Mouse (Mus musculus) cerebellum, postnatal 36 days (tissue): ENCODE data around the gene Tmco3.
"Not testable (repeated sequence)": the region's sequence is repeated elsewhere in the genome, so short reads cannot be mapped to it uniquely, and the experiment has no call there.

Experiments used
- DNase-seq, 2 experiments: peaks; one replicate each; pipeline ENCODE4 v3.0.0; 2021 to 2022; ENCODE audit warnings: mixed read lengths in 2 of 2

Gene Tmco3

DNA sequence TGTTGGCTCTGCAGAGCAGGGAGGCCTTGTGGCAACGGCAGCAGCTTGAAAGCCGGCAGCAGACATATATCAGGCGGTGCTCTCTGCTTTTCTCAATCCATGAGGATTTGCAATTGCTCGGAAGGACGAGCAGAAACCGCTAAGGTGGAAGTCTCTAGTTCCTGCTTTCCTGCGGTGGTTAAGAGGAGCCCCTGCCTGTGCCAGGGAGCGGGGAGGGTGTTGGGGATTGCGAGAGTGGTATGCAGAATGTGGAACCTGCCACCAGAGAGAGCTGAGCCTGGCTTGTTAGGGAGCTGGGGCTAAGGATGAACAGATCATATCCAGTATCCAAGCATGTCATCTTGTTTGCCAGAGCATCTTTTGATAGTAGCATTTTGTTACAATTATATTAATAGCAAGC lies 18.9 kb downstream of the Tmco3 start:
- no peak for DNase-seq

DNA sequence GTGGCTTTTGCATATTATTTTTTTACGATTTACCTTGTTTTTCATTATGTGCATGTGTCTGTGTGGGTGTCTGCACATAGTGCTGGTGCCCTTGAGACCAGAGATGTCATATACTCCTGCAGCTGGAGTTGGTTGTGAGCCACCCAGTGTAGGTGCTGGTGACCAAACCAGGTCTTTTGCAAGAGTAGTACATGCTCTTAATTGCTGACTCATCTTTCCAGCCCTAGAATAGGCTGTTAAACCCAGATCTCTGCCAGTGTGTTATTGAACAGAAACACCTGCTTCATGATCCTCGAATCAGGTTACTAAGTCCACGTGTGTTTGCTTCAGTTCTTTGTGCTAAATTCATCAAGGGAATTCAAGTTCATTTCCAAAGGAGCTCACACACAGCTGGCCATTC lies 26.9 kb downstream of the Tmco3 start:
- no peak for DNase-seq

DNA sequence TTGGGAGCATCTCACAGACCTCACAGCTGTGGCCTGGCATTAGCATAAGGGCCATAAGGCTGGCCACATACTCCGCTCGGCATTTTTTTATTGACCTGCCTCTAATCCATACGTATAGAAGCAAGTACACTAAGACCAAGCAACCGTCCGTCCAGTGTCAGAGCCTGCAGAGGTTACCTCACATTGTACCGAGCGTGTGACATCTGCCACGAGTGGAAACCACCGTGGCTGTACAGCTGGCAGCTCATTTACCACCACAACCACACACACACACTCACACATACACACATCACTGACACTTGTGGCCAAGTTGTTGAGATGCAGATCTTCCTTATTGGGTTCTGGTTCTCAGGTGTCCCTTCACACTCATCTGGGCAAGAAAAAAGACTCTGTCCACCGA lies 28.7 kb downstream of the Tmco3 start:
- no peak for DNase-seq

DNA sequence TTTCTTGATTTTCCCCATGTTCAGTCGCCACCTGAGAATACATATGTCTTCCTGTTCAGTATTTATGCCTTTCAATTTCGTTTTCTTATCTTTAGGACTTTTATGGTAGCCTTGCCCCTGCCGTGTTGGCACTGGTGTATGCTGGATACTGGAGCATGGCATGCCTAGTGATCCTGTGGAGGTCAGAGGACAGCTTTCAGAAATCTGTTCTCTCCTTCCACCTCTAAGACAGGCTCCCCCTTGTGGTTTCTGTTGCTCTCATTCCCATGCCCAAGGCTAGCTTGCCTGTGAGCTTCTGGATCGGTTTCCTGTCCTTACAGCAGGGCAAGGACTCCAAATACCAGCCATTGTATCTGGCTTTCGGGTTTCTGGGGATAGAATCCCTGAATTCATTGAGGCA lies 38.6 kb downstream of the Tmco3 start:
- no peak for DNase-seq

DNA sequence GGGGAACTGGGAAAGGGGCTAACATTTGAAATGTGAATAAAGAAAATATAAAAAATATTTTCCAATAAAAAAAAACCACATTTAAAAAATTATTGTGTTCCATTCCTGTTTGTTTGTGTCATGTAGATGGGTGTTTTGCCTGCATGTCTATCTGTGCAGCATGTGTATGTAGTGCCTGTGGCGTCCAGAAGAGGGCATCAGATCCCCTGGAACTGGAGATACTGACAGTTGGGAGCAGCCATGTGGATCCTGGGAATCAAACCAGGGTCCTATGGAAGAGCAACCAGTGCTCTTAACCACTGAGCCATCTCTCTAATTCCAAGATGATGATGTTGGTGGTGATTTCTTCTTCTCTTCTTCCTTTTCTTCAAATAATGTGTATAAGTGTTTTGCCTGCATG lies 46.7 kb downstream of the Tmco3 start:
- DNase-seq: no peak

DNA sequence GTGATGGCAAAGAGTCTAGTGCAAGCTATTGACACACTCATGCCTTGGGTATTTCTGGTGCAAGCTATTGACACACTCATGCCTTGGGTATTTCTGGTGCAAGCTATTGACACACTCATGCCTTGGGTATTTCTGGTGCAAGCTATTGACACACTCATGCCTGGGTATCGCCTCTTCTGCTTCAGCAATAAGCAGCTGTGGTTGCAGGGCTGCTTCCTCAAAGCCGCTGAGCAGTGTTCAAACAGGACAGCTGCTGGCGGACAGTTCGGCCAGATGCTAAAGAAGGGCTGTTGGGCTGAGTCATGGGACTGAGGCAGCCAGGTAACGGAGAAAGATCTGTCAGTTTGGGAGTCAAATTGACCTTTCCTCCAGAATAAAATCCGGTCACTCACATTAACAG lies 49.3 kb downstream of the Tmco3 start:
- not testable (repeated sequence) for DNase-seq

DNA sequence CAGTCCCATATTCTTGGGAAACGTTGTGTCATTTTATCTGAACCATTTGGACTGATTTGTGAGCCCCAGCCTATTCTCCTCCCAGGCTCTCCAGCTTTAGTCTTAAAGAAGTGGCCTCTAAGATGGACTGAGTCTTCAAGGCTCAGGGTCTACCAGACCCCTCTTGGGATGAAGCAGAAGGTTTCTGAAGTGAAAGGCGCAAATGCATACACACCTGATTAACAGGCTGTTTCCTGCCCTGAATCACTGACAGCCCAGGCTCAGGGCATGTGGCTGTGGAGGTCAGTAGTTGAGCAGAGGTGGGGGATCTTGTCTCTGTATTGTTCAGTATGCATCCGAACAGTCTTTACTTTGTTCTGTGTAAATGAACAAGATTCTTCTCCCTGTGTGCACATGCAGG lies 49.7 kb downstream of the Tmco3 start:
- DNase-seq: no peak

DNA sequence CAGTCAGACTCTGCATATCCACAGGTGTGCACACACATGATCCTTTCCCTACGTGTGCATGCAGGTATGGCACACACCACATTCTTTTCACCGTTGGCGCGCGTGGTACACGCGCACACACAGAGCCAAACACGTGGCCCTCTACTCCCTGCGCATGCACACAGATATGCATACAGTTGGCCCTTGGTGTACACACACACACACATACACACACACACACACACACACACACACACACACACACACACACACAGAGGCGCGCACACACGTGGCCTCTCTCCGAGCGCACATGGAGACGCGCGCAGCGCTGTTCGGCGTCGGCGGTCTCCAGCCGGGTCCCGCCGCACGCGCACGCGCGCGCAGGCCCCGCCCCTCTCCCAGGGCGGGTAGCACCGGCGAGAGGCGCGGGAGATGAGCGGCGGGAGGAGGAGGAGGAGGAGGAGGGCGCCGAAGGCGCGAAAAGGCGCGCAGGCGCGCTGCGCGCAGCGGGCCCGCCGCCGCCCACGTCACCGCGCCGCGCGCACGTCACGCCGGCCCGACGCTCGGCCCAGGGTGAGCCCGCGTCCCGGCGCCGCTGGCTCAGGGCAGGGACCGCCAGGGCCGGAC lies 50.4 kb downstream of the Tmco3 start, which contains the start of gene Tfdp1:
TSS of gene Tfdp1 (plus strand) at position 497 of the 606 bp plus-strand sequence.
- DNase-seq: peak; percentile 73 to 86

DNA sequence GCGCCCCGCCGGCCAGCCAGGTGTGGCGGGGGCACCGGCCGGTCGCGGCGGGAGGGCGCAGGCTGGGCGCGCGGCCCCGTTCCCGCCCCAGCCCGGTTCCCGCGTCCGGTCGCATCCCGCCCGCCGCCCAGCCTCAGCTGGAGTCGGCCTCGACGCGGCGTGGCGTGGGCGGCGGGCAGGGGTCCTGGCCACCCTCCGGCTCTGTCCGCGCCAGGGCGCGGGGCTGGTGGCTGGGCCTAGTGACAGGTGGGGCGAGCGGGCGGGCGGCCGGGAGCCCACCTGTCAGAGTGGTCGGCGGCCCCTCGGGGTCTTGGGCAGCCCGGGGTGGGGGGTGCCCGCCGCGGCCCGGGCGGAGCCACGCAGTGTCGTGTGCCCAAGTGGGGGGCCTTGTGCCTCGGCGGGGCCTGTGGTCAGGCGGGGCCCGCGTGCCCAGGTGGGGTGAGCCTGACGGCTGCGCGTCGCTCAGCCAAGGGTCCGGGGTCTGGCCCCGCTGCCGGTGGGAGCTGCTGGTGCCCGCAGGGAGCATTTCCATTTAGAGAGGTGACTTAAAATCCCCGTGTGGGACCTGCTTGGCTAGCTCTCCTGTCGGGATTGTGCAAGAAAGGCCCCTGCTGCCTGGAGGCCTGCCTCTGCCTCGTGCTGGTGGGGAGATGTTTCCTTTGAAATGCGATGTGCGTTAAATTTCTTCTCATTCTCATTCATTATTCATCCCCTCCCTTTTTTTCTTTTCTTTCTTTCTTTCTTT lies 51.1 kb downstream of the Tmco3 start:
- peak; percentile 18 to 41 for DNase-seq

DNA sequence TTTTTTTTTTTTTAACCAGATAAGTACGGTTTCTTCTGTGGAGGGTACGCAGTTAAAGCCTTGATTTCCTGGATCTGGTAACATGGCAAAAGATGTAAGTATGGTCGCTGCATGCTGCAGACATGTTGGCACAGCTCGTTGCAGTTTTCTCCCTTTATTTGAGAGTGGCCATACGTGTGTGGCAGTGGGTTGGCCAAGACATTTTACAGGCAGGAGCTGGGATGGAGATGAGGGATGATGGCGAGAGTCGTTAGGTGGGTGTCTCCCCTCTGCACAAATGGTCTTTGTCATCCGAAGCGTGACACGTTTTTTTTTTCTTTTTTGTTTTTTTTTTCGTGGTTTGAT lies 51.6 kb downstream of the Tmco3 start:
- no peak for DNase-seq

DNA sequence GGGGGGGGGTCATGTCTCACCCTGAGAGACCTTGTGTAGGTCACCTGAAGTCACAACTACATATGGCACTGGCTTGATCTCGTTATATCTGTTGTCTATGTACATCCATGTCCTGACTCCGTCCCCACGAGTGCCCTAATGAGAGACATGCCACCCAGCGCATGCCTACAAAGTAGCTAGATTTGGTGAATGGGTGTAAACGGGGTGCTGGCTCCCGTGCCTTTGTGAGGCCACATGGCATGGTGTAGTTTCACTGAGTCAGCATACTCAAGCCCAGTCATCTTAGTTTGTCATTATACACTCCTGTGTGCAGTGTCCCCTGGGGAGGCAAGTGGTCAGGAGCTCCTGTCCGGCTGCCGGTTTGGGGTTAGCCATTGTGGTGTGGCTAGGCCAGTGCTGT lies 52.7 kb downstream of the Tmco3 start:
- no peak for DNase-seq

DNA sequence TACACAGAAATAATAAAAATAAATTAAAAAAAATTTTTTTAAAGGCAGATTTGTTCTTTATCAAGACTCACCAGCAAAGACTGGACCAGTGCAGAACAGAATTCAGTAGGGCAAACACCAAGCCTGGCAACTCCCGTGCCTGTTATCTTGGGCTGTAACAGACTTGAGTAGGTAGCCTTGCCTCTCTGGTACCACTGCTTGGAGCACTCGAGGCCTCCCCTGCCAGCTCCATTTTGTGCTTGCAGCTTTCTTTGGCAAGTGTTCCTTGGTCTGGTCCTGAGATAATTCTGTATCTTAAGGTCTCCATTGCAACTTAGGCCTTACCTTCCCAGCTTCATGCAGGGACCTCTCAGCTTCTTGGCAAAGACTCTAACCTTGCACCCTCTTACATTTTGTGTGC lies 54.4 kb downstream of the Tmco3 start:
- no peak for DNase-seq

DNA sequence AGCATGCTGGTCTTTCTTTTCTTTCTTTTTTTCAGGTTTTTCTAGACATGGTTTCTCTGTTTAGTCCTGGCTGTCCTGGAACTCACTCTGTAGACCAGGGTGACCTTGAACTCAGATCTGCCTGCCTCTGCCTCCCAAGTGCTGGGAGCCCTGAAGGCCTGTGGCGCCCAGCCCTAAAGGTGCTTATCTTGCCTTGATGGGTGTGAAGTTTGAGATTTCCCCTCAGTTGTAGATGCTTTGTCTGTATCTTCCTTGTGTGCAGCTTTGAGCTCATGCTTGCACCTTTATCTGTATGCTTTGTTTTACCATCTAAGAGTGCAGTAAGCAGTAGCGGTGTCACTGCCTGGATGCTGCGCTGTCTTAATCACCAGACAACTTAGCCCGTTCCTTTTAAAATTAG lies 55.1 kb downstream of the Tmco3 start:
- DNase-seq: no peak

DNA sequence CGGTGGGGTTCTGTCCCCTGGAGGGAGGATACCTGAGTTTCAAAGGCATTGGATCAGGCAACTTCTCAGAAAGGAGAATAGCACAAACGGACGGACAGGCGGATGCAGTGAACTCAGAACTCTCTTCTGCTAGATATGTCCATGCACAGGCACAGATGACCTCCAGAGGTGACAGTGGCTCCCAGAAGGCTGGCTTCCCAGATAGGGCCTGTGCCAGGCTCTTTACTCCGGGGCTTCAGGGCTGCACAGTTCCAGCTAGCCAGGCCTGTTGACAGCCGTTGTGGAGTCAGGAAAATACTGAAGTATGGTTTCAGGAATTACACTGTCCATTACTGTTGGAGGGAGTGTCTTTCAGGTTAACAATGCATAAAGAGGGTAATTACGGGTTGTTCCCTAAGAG lies 62.1 kb downstream of the Tmco3 start:
- DNase-seq: no peak

DNA sequence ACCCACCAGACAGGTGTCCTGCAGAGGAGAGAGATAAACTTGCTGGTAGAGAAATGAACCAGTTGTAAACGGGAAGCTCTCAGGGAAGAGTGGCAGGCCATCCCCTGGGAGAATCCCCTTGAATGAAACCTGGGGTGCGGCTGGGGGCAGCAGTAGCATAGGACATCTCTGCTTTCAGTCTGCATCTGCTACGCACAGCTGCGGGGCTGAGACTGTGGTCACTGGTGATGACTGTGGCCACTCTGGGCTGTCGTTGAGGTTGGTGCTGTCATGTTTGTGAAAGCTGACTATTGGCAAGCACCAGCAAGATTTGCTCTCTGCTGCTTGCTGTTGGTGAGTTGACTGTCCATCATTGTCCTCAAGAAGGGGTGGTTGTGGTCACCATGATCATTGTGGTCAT lies 63.6 kb downstream of the Tmco3 start:
- DNase-seq: no peak

DNA sequence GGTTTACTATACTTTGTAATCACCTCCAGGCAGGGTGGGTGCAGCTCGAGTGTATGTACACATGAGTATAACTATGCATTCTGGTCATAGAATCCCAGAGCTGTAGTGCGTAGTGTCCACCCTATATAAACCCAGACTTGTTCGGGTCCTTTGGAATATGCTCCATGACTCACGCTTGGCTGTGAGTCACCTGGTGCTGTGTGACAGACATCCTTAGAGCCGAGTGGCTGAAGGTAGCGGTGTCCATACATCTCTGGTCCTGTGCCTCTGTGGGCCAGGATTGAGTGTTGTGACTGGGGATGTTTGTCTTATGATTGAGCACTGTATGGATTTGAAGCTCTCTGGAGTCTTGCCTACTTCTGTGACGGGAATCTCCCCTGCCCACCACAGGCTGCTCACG lies 64.6 kb downstream of the Tmco3 start:
- no peak for DNase-seq

DNA sequence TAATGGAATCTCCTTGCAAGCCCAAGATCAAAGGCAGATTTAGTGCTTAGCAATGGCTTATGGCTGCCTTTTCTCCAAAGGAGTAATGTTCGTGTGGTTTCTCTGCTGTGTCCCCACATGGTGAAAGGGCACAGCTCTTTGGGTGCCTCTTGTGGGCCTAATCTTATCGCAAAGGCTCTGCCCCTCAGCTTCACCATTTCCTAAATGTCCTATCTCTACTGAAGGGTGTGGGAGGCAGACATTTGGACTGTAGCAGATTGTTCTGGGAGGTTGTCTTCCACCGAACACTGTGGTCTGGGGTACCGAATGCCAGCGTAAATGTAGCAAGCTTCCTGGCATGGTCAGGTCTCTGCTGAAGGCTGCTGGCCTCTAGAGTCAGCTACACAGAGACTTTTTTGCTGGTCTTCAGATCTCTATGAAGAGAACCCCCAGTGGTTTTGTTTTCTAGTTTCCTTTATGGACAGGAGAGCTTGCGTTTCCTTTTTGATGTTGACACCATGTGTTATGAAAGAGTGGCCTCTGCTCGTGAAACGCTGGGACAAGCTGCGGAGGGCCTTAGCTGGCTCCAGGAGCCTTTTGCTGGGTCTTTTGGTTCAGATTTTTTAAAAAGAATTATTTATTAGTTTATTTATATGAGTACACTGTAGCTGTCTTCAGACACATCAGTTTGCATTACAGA lies 65.3 kb downstream of the Tmco3 start:
- no peak for DNase-seq

DNA sequence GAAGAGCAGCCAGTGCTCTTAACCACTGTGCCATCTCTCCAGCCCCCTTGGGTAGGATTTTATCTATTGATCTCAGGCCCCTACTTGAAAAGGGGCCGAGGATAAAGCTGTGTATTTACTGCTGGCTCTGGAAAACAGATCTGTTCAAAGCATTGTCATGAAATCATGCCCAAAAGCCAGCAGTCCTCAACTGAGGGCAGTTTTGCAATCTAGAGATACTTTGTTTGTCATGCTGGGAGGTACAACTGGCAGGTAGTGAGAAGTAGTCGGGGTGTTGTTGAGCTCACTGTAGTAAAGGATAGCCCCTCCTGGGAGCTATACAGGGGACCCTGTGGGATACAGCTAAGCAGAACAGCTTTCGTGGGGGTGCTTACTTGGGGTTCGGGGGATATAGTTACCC lies 65.9 kb downstream of the Tmco3 start:
- DNase-seq: no peak

DNA sequence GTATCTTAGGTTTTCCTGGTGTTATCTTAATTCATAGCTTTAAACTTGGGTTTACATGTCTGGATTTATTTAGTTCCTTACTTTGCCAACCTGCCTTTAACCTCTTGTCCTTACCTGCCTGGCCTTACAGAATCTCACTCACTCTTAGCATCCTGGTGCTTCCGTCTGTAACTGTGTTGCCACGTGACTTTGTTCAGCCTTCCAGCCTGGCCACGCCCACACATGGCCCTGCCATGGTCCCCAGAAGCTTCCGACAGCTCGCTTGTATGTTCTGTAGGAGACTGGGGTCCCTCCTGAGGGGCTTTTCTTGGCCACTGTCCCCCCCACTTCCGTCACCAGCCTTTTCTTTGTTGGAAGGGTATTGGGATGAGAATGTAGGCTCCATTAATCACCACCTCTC lies 68.2 kb downstream of the Tmco3 start:
- no peak for DNase-seq

DNA sequence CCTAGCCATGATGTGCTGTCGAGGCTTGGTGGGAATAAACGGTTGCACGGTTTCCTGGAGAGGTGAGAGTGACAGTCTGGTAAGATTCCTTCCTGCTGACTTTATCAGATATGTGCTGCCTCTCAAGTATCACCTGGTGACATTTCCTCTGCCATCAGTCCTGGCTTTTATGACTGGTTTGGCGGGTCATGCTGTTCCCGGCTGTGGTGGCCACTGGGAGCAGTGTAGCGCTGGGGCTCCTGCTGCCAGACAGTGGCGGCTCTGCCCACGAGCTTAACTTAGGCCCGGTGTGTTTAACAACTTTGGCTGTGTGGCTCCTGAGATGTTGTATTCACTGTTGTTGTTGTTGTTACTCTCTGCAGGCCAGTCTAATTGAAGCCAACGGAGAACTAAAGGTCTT lies 68.7 kb downstream of the Tmco3 start:
- no peak for DNase-seq

DNA sequence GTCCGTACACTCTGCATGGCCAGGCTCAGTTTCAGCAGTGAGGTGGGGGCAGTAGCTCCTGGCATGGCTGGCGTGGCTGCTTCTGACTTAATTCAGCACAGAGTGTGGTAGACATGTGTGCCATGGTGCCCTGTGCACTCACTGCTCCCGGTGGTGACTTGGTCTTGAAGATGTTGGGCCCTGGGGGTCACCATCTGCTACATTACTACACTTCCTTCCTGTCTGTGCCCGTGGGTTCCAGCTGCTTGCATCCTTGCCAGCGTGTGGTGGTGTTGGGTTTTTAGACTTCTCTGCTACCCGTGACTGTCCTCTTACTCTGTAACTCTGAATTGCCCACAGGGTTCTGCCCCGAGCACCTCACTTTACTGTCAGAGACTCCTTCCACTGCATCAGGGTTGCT lies 72.2 kb downstream of the Tmco3 start:
- DNase-seq: no peak

DNA sequence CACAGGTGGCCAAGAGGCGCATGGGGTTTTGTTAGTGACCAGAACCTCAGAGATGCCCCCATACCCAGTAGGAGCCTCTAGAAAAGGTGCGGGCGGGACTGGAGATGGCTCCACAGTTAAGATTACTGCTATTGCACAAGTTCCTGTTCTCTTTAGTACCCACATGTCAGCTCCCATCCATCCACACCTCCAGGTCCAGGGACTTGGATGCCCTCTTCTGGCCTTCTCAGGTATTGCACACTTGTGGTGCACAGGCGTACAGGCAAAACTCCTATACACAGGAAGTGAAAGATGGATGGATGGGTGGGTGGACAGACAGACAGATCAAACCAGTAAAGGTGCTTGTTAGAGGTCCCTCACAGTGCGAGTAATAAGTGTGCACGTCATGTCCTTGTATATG lies 73.9 kb downstream of the Tmco3 start:
- DNase-seq: no peak
